Mouse (Mus musculus): ENCODE results near the gene Bcl2a1d.
"Not testable (repeated sequence)": the region's sequence is repeated elsewhere in the genome, so short reads cannot be mapped to it uniquely, and the experiment has no call there.

The Bcl2a1d gene

DNA sequence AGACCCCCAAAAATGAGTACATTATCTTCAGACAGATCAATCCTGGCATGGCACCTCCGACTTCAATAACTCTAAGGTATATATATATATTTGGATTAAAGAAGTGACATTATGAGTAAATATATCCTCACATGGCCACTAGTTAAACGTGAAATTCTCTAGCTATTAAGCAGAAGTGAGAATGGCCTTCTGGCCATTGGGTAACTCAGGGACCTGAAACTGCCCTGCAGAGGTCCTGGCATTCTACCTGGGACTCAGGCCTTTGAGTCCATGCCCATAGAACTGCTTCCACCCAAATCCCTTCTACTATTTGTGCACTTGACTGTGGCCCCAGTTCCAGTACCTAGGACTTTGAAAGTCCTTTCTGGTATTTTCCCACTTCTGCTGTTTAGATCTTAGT is 40.4 kb downstream of the Bcl2a1d start:
- not testable (repeated sequence) for DNase-seq

DNA sequence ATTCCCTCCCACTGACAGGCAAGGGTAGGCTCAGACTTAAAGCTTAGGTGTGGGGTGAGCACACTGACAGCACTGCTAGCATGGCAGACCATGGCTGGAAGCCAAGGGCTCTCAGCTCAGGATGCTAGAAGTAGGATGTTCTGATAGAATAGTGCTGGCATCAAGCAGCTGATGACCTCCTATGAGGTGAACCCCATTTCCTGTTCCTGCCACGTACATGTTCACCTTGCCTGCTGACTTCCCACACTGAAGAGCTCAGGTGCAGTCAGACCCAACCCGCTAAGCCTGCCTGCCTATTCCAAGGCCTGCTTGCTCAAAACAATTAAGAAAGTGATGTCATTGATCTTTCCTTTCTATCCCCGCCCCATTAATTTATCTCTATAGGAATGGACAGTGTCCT is 42.3 kb downstream of the Bcl2a1d start:
- not testable (repeated sequence) for DNase-seq

DNA sequence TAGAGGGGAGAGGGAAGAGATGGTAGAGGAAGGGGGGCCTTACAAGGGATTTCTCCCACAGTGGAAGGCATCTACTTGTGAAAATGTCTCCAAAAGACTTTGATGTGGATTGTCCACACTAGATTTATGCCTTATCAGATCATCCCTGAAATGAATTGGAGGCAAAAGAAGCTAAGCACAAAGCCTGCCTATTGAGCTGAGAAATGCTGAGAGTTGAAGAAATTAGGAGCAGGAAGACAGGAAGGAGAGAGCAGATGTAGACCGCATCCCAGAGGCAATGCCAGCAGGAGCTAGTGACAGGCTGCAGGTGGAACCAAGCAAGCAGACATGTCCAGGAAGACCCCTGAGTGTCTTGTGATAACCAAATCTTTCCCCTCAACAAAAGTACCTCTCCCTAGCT is 45.0 kb downstream of the Bcl2a1d start:
- not testable (repeated sequence) for DNase-seq
